Mouse (Mus musculus) bone marrow macrophage, adult 2 months (primary cell): ENCODE results near the gene Pxmp4.

ENCODE experiments used
- CTCF ChIP-seq: IDR thresholded peaks from 2 replicates; pipeline ENCODE4 v1.5.1; 2012; ENCODE audit warnings: low read depth, mild to moderate bottlenecking, low read length, moderate library complexity
- POLR2A ChIP-seq: IDR thresholded peaks from 2 replicates; pipeline ENCODE4 v1.6.1; 2012; ENCODE audit warnings: mild to moderate bottlenecking, low read depth, low read length, borderline replicate concordance

GRCm38 (mm10) chr2:154621684-154622083 is 18.2 kb upstream of the Pxmp4 start:
- TF ChIP-seq CTCF (no peak), POLR2A (no peak)
